Mouse (Mus musculus) neural tube, embryonic 11.5 days (tissue): ENCODE measurements around the gene Zfp641. TPM values are rescaled to one million over a fixed set of nuclear protein-coding genes. Genes with fewer than 3 reads are reported as not detected.

Experiments used
- ATAC-seq: fragments of 200-750 bp; cut with Nextera tagmentation; 2 replicates; pipeline ENCODE4 v1.8.0; 2017; ENCODE audit warnings: moderate number of reproducible peaks, mild to moderate bottlenecking, moderate TSS enrichment, moderate library complexity; ENCODE audit not compliant: insufficient read depth, low FRiP score, low TSS enrichment
- DNase-seq: peaks from one replicate; pipeline ENCODE4 v3.0.0-alpha.2; 2015; ENCODE audit warnings: low spot score
- H3K27ac ChIP-seq: fragments of 300-500 bp; sonication (generic); 2 replicates; pipeline ENCODE4 v1.5.1; 2014; ENCODE audit warnings: low read depth, mild to moderate bottlenecking, low read length
- H3K27me3 ChIP-seq: fragments of 300-500 bp; sonication (generic); 2 replicates; pipeline ENCODE4 v1.6.1; 2014; ENCODE audit warnings: mild to moderate bottlenecking, low read length, mixed read lengths; ENCODE audit not compliant: control insufficient read depth, insufficient read depth
- H3K36me3 ChIP-seq: fragments of 300-500 bp; sonication (generic); 2 replicates; pipeline ENCODE4 v1.6.1; 2014; ENCODE audit warnings: mild to moderate bottlenecking, low read length, moderate library complexity, mixed read lengths; ENCODE audit not compliant: control insufficient read depth, insufficient read depth
- H3K4me1 ChIP-seq: fragments of 300-500 bp; sonication (generic); 2 replicates; pipeline ENCODE4 v1.6.1; 2014; ENCODE audit warnings: low read length, mixed read lengths; ENCODE audit not compliant: control insufficient read depth, insufficient read depth
- H3K4me2 ChIP-seq: fragments of 300-500 bp; sonication (generic); 2 replicates; pipeline ENCODE4 v1.6.1; 2014; ENCODE audit warnings: low read depth, mild to moderate bottlenecking, moderate library complexity
- H3K4me3 ChIP-seq: fragments of 300-500 bp; sonication (generic); 2 replicates; pipeline ENCODE4 v1.5.1; 2014; ENCODE audit warnings: low read depth, low read length
- H3K9ac ChIP-seq: fragments of 300-500 bp; sonication (generic); 2 replicates; pipeline ENCODE4 v1.6.1; 2014; ENCODE audit warnings: mild to moderate bottlenecking, low read length
- H3K9me3 ChIP-seq: fragments of 300-500 bp; sonication (generic); 2 replicates; pipeline ENCODE4 v1.6.1; 2016; ENCODE audit warnings: low read length; ENCODE audit not compliant: control insufficient read depth
- WGBS: fragments of 180-500 bp; shearing (Covaris S2); extraction: QIAGEN DNeasy Blood & Tissue Kit; methylation state at CpG from one replicate; pipeline ENCODE4 v1.1.7; 2014; 5-methylcytosine and 5-hydroxymethylcytosine counted together
- polyA plus RNA-seq: library from polyadenylated mRNA; unstranded; fragments of >200 nt; fragmentation: Nextera tagmentation; extraction: Ambion mirVana; gene quantifications from 2 replicates; pipeline ENCODE4 v1.2.1, GENCODE M21; 2014

Gene Zfp641
- polyA plus RNA-seq, result 1.9 TPM in 2 replicates

DNA sequence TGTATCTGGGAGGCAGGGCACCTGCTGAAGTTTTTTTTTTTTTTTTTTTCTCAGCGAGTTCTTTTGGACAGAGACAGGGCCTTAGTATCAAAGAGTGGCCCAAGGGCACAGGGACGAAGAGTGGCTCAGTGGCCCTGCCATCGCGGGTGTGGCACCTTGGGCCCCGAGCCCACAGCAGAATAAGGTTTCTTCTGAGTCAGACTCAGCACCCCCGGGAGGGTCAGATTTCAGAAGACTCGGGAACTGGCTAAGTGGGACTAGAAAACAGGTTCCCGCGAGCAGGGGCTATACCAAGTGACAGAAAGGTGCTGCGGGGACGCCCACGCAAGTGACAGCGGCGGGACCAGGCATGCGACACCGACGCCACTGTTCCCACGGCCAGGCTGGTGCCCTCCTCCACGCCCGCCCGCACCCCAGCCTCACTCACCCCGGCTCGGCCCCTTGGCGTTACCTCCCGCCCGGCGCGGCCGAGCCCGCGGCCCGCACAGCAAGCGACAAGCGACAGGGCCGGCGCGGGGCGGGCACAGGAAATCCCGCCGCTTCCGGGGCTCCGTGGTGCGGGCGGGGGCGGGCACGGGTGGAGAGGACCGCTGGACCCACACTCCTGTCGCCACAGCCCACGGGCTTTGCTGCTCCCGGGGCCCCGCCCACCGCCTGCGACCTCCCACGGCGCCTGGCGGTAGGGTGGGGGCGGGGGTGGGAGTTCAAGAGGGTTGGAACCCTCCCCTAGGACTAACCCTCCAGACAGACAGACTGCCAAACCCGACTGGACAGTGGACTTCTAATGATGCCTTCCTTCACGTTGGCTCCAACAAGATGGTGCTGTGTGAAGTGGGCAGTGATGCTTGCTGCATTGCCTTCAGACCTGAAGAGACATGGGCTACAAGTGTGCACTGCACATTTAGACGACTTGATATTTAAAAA is at the start of gene Zfp641:
Zfp641 (minus strand) TSS at position 534 of the 924 bp plus-strand sequence.
- no peak within 1 kb of the TSS for H3K27ac ChIP-seq
- H3K4me3 ChIP-seq, result peak within 1 kb of the TSS; percentile 67
- ATAC-seq (no peak; the same call in 1 of the 2 replicates), DNase-seq (peak; percentile 52)
- H3K4me2 ChIP-seq, result peak within 1 kb of the TSS; percentile 93
- H3K4me1 ChIP-seq, result no peaks in the 10 kb centered on the region
- WGBS, result 3% methylated on average over 48 of the region's 60 CpGs
- no peaks in the 10 kb centered on the region for H3K9me3 ChIP-seq
- H3K27me3 ChIP-seq, result no peaks in the 10 kb centered on the region
- peak within 1 kb of the TSS; percentile 77 for H3K9ac ChIP-seq
- no peaks in the 10 kb centered on the region for H3K36me3 ChIP-seq

DNA sequence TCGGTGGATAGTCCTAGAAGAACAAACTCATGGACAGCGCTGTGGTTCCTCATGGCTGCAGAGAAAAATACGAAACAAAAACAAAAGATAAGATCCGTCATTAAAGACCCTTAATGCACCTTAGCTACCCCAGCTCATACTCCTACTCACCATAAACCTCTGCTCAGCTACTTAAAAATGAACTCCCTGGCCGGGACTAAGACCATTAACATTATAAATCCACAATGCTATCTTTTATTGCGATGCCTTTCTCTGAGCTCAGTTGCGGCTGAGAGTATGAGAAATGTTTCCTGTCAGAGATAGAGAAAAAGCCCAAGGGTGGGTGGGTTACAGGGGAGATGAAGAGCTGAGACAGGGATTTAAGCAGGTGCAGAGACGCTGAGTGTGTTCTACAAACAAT is 44.9 kb upstream of the Zfp641 start, which contains the start of gene Olfr284:
Olfr284 (minus strand) TSS at position 101 of the 400 bp plus-strand sequence.
- H3K4me3 ChIP-seq, result no peak within 1 kb of the TSS
- no peak for ATAC-seq
- no peak within 1 kb of the TSS for H3K4me2 ChIP-seq
- H3K27me3 ChIP-seq, result no peaks in the 10 kb centered on the region
- 86% methylated on average over 8 of the region's 8 CpGs for WGBS
- H3K9me3 ChIP-seq, result no peaks in the 10 kb centered on the region
- no peaks in the 10 kb centered on the region for H3K36me3 ChIP-seq
- DNase-seq, result no peak
- H3K27ac ChIP-seq, result no peak within 1 kb of the TSS
- no peak within 1 kb of the TSS for H3K9ac ChIP-seq
- H3K4me1 ChIP-seq, result no peaks in the 10 kb centered on the region

DNA sequence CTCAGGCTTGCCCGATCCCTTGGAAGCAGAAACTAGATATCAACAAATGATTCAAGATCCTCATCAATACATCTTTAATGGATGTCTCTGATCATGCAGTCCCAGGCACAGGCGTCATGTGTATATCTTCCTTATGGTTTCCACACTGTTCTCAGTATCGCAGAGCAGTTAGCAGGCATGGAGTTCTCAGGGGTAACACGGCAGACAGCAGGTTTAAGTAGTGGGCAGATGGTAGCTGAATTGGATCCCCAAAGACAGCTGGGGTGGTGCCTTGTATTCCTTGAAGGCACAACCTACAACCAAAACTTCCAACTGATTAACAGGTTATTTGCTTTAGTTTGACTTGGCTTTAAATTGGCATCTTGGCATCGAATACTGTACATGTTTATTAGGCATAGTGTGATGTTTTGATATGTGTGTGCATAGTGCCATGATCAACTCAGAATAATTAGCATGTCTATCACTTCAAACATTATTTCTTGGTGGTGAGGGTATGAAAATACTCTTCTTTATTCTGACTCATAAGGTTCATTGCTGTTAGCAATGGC is 21.3 kb upstream of the Zfp641 start, which contains the start of gene Olfr285:
Olfr285 (minus strand) TSS at position 177 of the 548 bp plus-strand sequence.
- no peak for DNase-seq
- Histone ChIP-seq H3K4me1 (no peaks in the 10 kb centered on the region), H3K9me3 (no peaks in the 10 kb centered on the region), H3K36me3 (no peaks in the 10 kb centered on the region), H3K27ac (no peak within 1 kb of the TSS), H3K9ac (no peak within 1 kb of the TSS), H3K4me3 (no peak within 1 kb of the TSS), H3K4me2 (no peak within 1 kb of the TSS), H3K27me3 (no peaks in the 10 kb centered on the region)
- ATAC-seq, result no peak
- WGBS, result 90% methylated on average over 5 of the region's 5 CpGs

DNA sequence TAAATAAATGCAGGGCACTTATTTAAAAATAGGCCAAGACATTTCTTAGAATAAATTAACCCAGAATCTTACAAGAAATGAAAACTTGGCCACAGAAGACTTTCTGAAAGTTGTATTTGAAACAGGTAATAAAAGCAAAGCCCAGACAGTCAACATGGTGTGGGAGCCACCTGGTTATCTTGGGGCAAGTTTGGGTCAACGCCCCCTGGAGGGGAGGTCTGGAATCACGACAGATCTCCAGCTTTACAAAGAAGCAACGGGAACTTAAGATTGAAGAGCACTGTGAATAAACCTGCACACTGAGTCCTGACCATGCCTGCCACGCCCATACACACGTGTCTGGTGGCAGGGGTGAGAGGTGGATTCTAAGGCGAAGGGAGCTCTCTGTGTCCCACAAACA is 19.7 kb upstream of the Zfp641 start:
- WGBS, result 60% methylated on average over 6 of the region's 6 CpGs
- H3K27me3 ChIP-seq, result no peaks in the 10 kb centered on the region
- H3K4me3 ChIP-seq, result no peak overlapping the region
- H3K4me1 ChIP-seq, result no peaks in the 10 kb centered on the region
- no peak overlapping the region for H3K4me2 ChIP-seq
- H3K36me3 ChIP-seq, result no peaks in the 10 kb centered on the region
- DNase-seq, result no peak
- no peak for ATAC-seq
- no peak overlapping the region for H3K9ac ChIP-seq
- no peak overlapping the region for H3K27ac ChIP-seq
- no peaks in the 10 kb centered on the region for H3K9me3 ChIP-seq

DNA sequence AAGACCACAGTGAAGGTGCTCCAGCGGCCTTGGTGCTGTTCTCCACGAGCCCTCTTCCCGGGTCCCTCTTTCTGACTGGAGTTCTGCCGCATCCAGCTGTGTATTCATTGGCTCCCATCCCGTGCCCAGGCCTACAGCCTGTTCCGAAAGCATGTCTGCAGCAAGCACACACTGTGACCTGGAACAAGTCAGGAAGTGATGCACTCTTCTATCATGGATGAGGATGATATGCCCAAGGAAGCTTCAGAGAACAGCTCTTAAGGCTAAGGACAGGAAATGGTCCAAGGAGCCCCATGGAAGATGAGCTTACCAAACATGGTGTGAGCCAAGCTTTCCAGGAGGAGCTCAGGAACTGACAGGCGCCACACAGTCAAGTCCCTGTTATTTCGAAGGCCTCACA is 2.3 kb downstream of the Zfp641 start:
- H3K36me3 ChIP-seq, result no peaks in the 10 kb centered on the region
- H3K27ac ChIP-seq, result no peak overlapping the region
- H3K9ac ChIP-seq, result no peak overlapping the region
- 87% methylated on average over 8 of the region's 8 CpGs for WGBS
- H3K9me3 ChIP-seq, result no peaks in the 10 kb centered on the region
- H3K4me2 ChIP-seq, result no peak overlapping the region
- no peaks in the 10 kb centered on the region for H3K27me3 ChIP-seq
- no peaks in the 10 kb centered on the region for H3K4me1 ChIP-seq
- ATAC-seq, result no peak
- H3K4me3 ChIP-seq, result no peak overlapping the region
- DNase-seq, result no peak

DNA sequence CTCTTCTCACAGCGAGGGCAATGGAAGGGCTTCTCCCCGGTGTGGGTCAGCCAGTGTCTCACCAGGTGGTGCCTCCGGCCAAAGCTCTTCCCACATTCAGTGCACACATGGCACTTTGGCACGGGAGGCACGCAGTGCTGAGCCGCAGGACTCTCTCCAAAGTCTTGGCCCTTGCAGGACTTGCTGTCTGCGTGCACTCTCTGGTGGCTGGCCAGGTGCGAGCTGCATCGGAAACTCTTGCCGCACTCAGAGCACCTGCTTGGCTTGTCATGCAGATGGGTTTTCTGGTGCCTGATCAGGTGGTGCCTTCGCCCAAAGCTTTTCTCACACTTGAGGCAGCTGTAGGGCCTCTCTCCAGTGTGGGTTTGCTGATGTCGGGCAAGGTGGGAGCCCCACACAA is 7.4 kb downstream of the Zfp641 start:
- no peak overlapping the region for H3K27ac ChIP-seq
- H3K4me2 ChIP-seq, result no peak overlapping the region
- no peak overlapping the region for H3K4me3 ChIP-seq
- H3K36me3 ChIP-seq, result no peaks in the 10 kb centered on the region
- no peak for ATAC-seq
- H3K9ac ChIP-seq, result no peak overlapping the region
- H3K9me3 ChIP-seq, result no peaks in the 10 kb centered on the region
- no peaks in the 10 kb centered on the region for H3K4me1 ChIP-seq
- 74% methylated on average over 12 of the region's 12 CpGs for WGBS
- no peak for DNase-seq
- H3K27me3 ChIP-seq, result no peaks in the 10 kb centered on the region

DNA sequence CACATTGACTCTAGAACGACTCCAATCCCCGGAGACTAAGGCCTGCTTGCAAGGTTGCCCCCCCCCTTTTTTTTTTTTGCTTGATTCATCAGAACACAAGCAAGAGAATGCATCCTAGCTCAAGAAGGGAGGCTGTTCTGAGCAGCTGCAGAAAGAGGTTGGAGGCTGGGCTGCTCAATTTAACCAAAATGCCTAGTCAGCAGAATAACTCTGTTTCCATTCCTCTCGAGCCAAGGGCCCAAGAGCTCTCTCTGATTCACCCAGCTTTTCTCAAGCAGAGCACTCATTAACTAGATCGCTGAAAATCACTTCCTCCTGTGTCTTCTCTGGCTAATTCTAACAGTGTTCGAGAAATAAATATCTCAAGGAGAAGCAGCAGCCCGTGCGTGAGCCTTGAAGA is 9.5 kb downstream of the Zfp641 start:
- no peak overlapping the region for H3K4me2 ChIP-seq
- no peak overlapping the region for H3K9ac ChIP-seq
- no peaks in the 10 kb centered on the region for H3K36me3 ChIP-seq
- no peak for ATAC-seq
- DNase-seq, result no peak
- no peak overlapping the region for H3K27ac ChIP-seq
- no peak overlapping the region for H3K4me3 ChIP-seq
- no peaks in the 10 kb centered on the region for H3K9me3 ChIP-seq
- no peaks in the 10 kb centered on the region for H3K27me3 ChIP-seq
- WGBS, result 80% methylated on average over 7 of the region's 7 CpGs
- no peaks in the 10 kb centered on the region for H3K4me1 ChIP-seq

DNA sequence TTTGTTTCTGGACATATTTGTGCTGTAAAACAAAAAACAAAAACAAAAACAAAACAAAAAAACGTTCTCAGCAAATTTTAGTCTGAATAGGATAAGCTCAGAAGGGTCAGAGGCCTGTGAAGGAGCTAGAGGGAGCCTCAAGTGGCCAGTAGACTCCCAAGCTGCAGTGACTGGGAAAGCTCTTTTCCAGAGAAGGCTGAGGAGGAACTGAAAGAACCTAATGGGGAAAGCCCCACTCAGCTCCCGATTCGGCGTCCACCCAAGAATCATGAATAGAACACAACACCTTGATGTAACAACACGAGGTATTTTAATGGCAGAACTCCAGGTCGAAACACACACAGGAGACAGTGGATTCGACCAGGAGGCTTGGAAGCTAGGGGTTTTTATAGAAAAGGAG is 38.2 kb downstream of the Zfp641 start:
- no peak for DNase-seq
- ATAC-seq, result no peak
- Histone ChIP-seq H3K4me1 (no peaks in the 10 kb centered on the region), H3K4me3 (no peak overlapping the region), H3K36me3 (no peaks in the 10 kb centered on the region), H3K27ac (no peak overlapping the region), H3K9me3 (no peaks in the 10 kb centered on the region), H3K9ac (no peak overlapping the region), H3K4me2 (no peak overlapping the region), H3K27me3 (no peaks in the 10 kb centered on the region)
- 89% methylated on average over 7 of the region's 7 CpGs for WGBS

DNA sequence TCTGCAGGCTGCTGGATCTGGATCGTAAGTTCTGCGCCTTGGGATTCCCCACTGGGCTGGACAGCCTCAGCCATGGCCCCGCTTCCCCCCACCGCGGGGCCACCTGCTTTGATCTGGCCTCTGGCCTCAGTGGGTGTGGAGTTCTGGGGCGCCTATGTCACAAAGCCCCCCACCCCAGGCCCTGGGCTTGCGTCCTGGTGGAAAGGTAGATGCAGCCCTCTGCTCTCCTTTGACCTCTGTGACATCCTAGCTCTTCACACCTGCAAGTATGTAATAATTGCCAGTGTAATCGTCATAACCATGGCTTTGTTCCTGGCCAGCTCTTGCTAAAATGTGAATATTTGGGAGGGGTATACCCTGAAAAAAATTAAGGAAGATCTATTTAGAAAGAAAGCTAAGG is 38.8 kb downstream of the Zfp641 start, which contains the start of gene H1fnt:
H1fnt (minus strand) TSS at position 101 of the 400 bp plus-strand sequence.
- Histone ChIP-seq H3K27me3 (no peaks in the 10 kb centered on the region), H3K36me3 (no peaks in the 10 kb centered on the region), H3K9me3 (no peaks in the 10 kb centered on the region), H3K4me1 (no peaks in the 10 kb centered on the region), H3K27ac (no peak within 1 kb of the TSS), H3K9ac (no peak within 1 kb of the TSS), H3K4me2 (no peak within 1 kb of the TSS), H3K4me3 (no peak within 1 kb of the TSS)
- ATAC-seq (no peak), DNase-seq (no peak)
- WGBS, result 81% methylated on average over 8 of the region's 8 CpGs
